8 mouse cellular contexts compared by ENCODE assay signal in the genomic region with DNA sequence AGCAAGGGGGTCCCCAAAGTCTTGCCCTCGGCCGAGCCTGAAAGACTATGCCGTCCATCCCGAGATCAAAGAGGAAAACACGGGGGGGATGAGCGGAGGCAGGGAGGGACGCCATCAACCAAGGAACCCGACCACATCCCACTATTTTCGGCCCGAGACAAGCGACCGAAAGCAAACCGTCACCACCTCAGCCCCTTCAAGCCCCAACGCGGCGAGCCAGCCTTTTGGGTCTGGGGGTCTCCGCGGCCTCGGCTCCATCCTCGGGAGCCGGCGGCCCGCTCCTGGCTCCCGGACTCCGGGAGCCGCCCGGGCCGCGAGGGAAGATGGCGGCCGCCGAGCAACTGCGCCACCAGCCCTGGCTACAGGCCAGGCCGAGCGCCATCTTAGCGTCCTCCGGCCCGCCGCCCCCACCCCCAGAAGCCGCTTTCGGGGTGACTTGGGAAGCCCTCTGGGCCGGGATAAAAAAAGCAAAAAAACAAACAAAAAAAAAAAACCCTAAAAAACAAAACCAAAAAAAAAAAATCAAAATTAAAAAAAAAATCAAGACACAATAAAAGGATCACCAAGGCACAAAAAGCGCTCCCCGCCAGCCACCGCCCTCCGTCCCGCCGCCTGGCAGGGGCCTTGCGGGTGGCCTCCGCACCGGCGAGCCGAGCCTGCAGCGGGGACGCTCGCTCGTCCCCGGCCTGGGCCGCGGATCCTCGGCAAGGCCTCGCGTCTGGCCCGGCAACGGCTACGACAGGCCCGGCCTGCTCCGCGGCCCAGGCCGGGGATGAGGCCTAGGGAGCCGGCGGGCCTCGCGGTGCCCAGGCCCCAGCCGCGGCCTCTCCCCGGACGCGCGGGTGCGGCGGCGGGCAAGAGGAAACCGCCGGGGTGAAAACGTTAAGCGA. TPM values are rescaled to one million over a fixed set of nuclear protein-coding genes. Genes with fewer than 3 reads are reported as not detected.
A peak's percentile ranks its signal among the peaks of the same experiment; 100 is the strongest.
DNase-seq lines count a peak whose midpoint lies in the region; ATAC-seq and TF ChIP-seq lines count a peak whose summit lies in the region.

No protein-coding gene starts in this region.

- H3K79me2 ChIP-seq in C2C12 (ENCODE audit: control insufficient read depth, insufficient read depth), result peaks cover 44% of the 10 kb centered on the region

- peak overlapping the region; percentile 99 for H3ac ChIP-seq in C2C12 (ENCODE audit: control insufficient read depth, insufficient read length, low read depth)

- no peak for TF ChIP-seq CTCF in C2C12 (IDR thresholded peaks at IDR 0.05; ENCODE audit: control insufficient read depth, insufficient read depth, insufficient read length)
- TF ChIP-seq CTCF in brain, embryonic 14.5 days (IDR thresholded peaks at IDR 0.05; ENCODE audit: borderline replicate concordance, extremely low read depth, insufficient read depth, insufficient read length), result no peak
- TF ChIP-seq CTCF in liver, postnatal 0 days (IDR thresholded peaks at IDR 0.05; ENCODE audit: low read depth), result no peak
- no peak for TF ChIP-seq CTCF in testis, adult 2 months (IDR thresholded peaks at IDR 0.05; ENCODE audit: control insufficient read depth, insufficient read depth, insufficient replicate concordance, low read depth, low read length)

- peaks cover 3% of the 10 kb centered on the region for H3K36me3 ChIP-seq in C2C12 (ENCODE audit: control insufficient read depth, insufficient read depth)
- no peaks in the 10 kb centered on the region for H3K36me3 ChIP-seq in heart, embryonic 15.5 days
- no peaks in the 10 kb centered on the region for H3K36me3 ChIP-seq in liver, postnatal 0 days (replicated peaks; ENCODE audit: insufficient read depth, low read length)
- 0 out of 2 replicates have a peak, but pooled peaks cover 3% of the 10 kb centered on the region for H3K36me3 ChIP-seq in neural tube, embryonic 14.5 days (ENCODE audit: control insufficient read depth, insufficient read depth, low read length)
- H3K36me3 ChIP-seq in testis, adult 2 months (ENCODE audit: control insufficient read depth, insufficient read depth, low read length), result no peaks in the 10 kb centered on the region

- no peaks in the 10 kb centered on the region for H3K27me3 ChIP-seq in C2C12 (ENCODE audit: control insufficient read depth, insufficient read depth, insufficient read length)
- no peaks in the 10 kb centered on the region for H3K27me3 ChIP-seq in heart, embryonic 15.5 days
- no peaks in the 10 kb centered on the region for H3K27me3 ChIP-seq in liver, postnatal 0 days (ENCODE audit: insufficient read depth, low read length)
- H3K27me3 ChIP-seq in neural tube, embryonic 14.5 days (ENCODE audit: control insufficient read depth, insufficient read depth, low read length), result no peaks in the 10 kb centered on the region
- no peaks in the 10 kb centered on the region for H3K27me3 ChIP-seq in testis, adult 2 months (ENCODE audit: control insufficient read depth, insufficient read depth, low read length)

- no peaks in the 10 kb centered on the region for H3K9me3 ChIP-seq in heart, embryonic 15.5 days (replicated peaks)
- H3K9me3 ChIP-seq in liver, postnatal 0 days (ENCODE audit: low read length), result no peaks in the 10 kb centered on the region
- H3K9me3 ChIP-seq in neural tube, embryonic 14.5 days (ENCODE audit: control insufficient read depth, low read length), result no peaks in the 10 kb centered on the region

- peak overlapping the region; percentile 97 for H3K4me3 ChIP-seq in C2C12 (ENCODE audit: insufficient read depth, poor library complexity, severe bottlenecking)
- peak overlapping the region; percentile 98 for H3K4me3 ChIP-seq in heart, embryonic 15.5 days
- peak overlapping the region; percentile 91 for H3K4me3 ChIP-seq in liver, postnatal 0 days (ENCODE audit: low read depth, low read length)
- H3K4me3 ChIP-seq in neural tube, embryonic 14.5 days (ENCODE audit: low read depth, low read length), result peak overlapping the region; percentile 62
- H3K4me3 ChIP-seq in testis, adult 2 months (ENCODE audit: control insufficient read depth, low read depth, low read length), result peak overlapping the region; percentile 85

- TF ChIP-seq EP300 in liver, postnatal 0 days (IDR thresholded peaks at IDR 0.05; ENCODE audit: low read depth), result no peak

- peaks cover 37% of the 10 kb centered on the region for H3K4me1 ChIP-seq in heart, embryonic 15.5 days (replicated peaks)
- peaks cover 26% of the 10 kb centered on the region for H3K4me1 ChIP-seq in liver, postnatal 0 days (ENCODE audit: insufficient read depth)
- H3K4me1 ChIP-seq in neural tube, embryonic 14.5 days (ENCODE audit: control insufficient read depth, insufficient read depth, low read length), result peaks cover 32% of the 10 kb centered on the region
- H3K4me1 ChIP-seq in testis, adult 2 months (ENCODE audit: control insufficient read depth, insufficient read depth, low read length), result peaks cover 25% of the 10 kb centered on the region

- TF ChIP-seq POLR2A in brain, embryonic 14.5 days (IDR thresholded peaks at IDR 0.05; ENCODE audit: borderline replicate concordance, extremely low read depth, insufficient read depth, insufficient read length, poor library complexity, severe bottlenecking), result peak; percentile 69
- TF ChIP-seq POLR2A in testis, adult 2 months (IDR thresholded peaks at IDR 0.05; ENCODE audit: control insufficient read depth, low read depth, low read length), result peak; percentile 46; the same call in 1 of the 2 replicates

- peak; percentile 87 for DNase-seq in brain, embryonic 14.5 days (ENCODE audit: low read depth)
- DNase-seq in kidney, postnatal 25 days, result peak; percentile 86 to 90
- peak; percentile 87 for DNase-seq in liver, postnatal 0 days

- ATAC-seq in erythroid progenitor cell, adult 5-6 weeks (replicated peaks; ENCODE audit: low FRiP score, poor library complexity, severe bottlenecking), result peak; percentile 75
- ATAC-seq in heart, embryonic 15.5 days (replicated peaks; ENCODE audit: insufficient number of reproducible peaks, insufficient read depth, low FRiP score, low read depth), result peak; percentile 29
- ATAC-seq in liver, postnatal 0 days, result peak; percentile 77
- ATAC-seq in neural tube, embryonic 14.5 days (ENCODE audit: low read depth), result peak; percentile 29

- H3K79me3 ChIP-seq in C2C12 (ENCODE audit: low read depth), result peaks cover 34% of the 10 kb centered on the region

- H3K9ac ChIP-seq in heart, embryonic 15.5 days, result peak overlapping the region; percentile 100
- peak overlapping the region; percentile 100 for H3K9ac ChIP-seq in liver, postnatal 0 days (replicated peaks)
- H3K9ac ChIP-seq in neural tube, embryonic 14.5 days (replicated peaks; ENCODE audit: low read depth, low read length), result peak overlapping the region; percentile 100

- peak overlapping the region; percentile 100 for H3K27ac ChIP-seq in heart, embryonic 15.5 days
- H3K27ac ChIP-seq in liver, postnatal 0 days (ENCODE audit: low read depth), result peak overlapping the region; percentile 100
- H3K27ac ChIP-seq in neural tube, embryonic 14.5 days (ENCODE audit: low read depth, low read length), result peak overlapping the region; percentile 100
- peak overlapping the region; percentile 96 for H3K27ac ChIP-seq in testis, adult 2 months (ENCODE audit: control insufficient read depth, insufficient read depth, low read depth, low read length)

- WGBS in heart, embryonic 15.5 days, result under 1% methylated on average over 87 of the region's 87 CpGs
- under 1% methylated on average over 81 of the region's 87 CpGs for whole genome bisulfite sequencing in liver, postnatal 0 days (ENCODE audit: insufficient replicate concordance)
- WGBS in neural tube, embryonic 14.5 days, result under 1% methylated on average over 74 of the region's 87 CpGs

- H3K4me2 ChIP-seq in heart, embryonic 15.5 days, result peak overlapping the region; percentile 69
- peak overlapping the region; percentile 84 for H3K4me2 ChIP-seq in liver, postnatal 0 days (ENCODE audit: low read depth, low read length)
- peak overlapping the region; percentile 58 for H3K4me2 ChIP-seq in neural tube, embryonic 14.5 days (ENCODE audit: low read depth, low read length)

TF ChIP-seq in C2C12, 6 proteins besides CTCF, POLR2A, EP300 and RAD21:
- TF ChIP-seq CEBPB (IDR thresholded peaks at IDR 0.05; ENCODE audit: low read depth) (no peak), MAX (IDR thresholded peaks at IDR 0.05) (peak; percentile 7)

RNA-seq across cellular contexts. Expression of a gene that starts 1.6 kb away (rescaled TPM):
- 3.9 TPM for polyA plus RNA-seq in C2C12 (2012; fragmentation: generic; extraction: Trizol)
- 13.5 and 24.9 TPM in 2 replicates for polyA plus RNA-seq in brain, embryonic 14.5 days (2012; rRNA removed)
- 28.8 and 64.6 TPM in 2 replicates for total RNA-seq in erythroid progenitor cell, adult 5-6 weeks (2015; ENCODE audit: low replicate concordance)
- 18.7 and 68.4 TPM in 2 replicates for total RNA-seq in erythroid progenitor cell, adult 5-6 weeks (2017; ENCODE audit: low replicate concordance)
- polyA plus RNA-seq in heart, embryonic 15.5 days (2015; fragmentation: Nextera tagmentation; extraction: Ambion mirVana), result 3.2 and 3.9 TPM in 2 replicates
- polyA plus RNA-seq in liver, postnatal 0 days (2015; fragmentation: Nextera tagmentation; extraction: Ambion mirVana), result 1.8 and 1.9 TPM in 2 replicates
- polyA plus RNA-seq in neural tube, embryonic 14.5 days (2014; fragmentation: Nextera tagmentation; extraction: Ambion mirVana), result 10.8 and 11.5 TPM in 2 replicates
- 11.0 and 13.2 TPM in 2 replicates for polyA plus RNA-seq in testis, adult 2 months (2012; rRNA removed)

RNA-seq across cellular contexts. Expression of a gene that starts 33.8 kb away (rescaled TPM):
- 46.8 TPM for polyA plus RNA-seq in C2C12 (2012; fragmentation: generic; extraction: Trizol)
- polyA plus RNA-seq in brain, embryonic 14.5 days (2012; rRNA removed), result 33.7 and 40.8 TPM in 2 replicates
- total RNA-seq in erythroid progenitor cell, adult 5-6 weeks (2015; ENCODE audit: low replicate concordance), result 3.2 and 7.5 TPM in 2 replicates
- 1.1 and 2.7 TPM in 2 replicates for total RNA-seq in erythroid progenitor cell, adult 5-6 weeks (2017; ENCODE audit: low replicate concordance)
- 41.9 and 43.8 TPM in 2 replicates for polyA plus RNA-seq in heart, embryonic 15.5 days (2015; fragmentation: Nextera tagmentation; extraction: Ambion mirVana)
- 24.1 and 30.1 TPM in 2 replicates for polyA plus RNA-seq in liver, postnatal 0 days (2015; fragmentation: Nextera tagmentation; extraction: Ambion mirVana)
- polyA plus RNA-seq in neural tube, embryonic 14.5 days (2014; fragmentation: Nextera tagmentation; extraction: Ambion mirVana), result 62.1 and 65.4 TPM in 2 replicates
- 54.5 and 61.3 TPM in 2 replicates for polyA plus RNA-seq in testis, adult 2 months (2012; rRNA removed)

RNA-seq across cellular contexts. Expression of a gene that starts 53.5 kb away (rescaled TPM):
- 0.01 TPM for polyA plus RNA-seq in C2C12 (2012; fragmentation: generic; extraction: Trizol)
- polyA plus RNA-seq in brain, embryonic 14.5 days (2012; rRNA removed), result 0.03 TPM in 1 of 2 replicates, not detected in the other
- total RNA-seq in erythroid progenitor cell, adult 5-6 weeks (2015; ENCODE audit: low replicate concordance), result not detected in 2 replicates
- not detected in 2 replicates for total RNA-seq in erythroid progenitor cell, adult 5-6 weeks (2017; ENCODE audit: low replicate concordance)
- polyA plus RNA-seq in heart, embryonic 15.5 days (2015; fragmentation: Nextera tagmentation; extraction: Ambion mirVana), result not detected in 2 replicates
- polyA plus RNA-seq in liver, postnatal 0 days (2015; fragmentation: Nextera tagmentation; extraction: Ambion mirVana), result not detected in 2 replicates
- polyA plus RNA-seq in neural tube, embryonic 14.5 days (2014; fragmentation: Nextera tagmentation; extraction: Ambion mirVana), result not detected in 2 replicates
- 2.0 and 2.9 TPM in 2 replicates for polyA plus RNA-seq in testis, adult 2 months (2012; rRNA removed)

Comparison
In these comparisons a context has a peak if more than half of its experiments do, and no peak if none do; other contexts are left out.
1. Peak in every context shown above with its lines: DNase-seq, ATAC-seq, H3K4me3 ChIP-seq and H3K27ac ChIP-seq.